Mouse (Mus musculus) retina, adult 2 months (tissue): ENCODE data around the gene Shisa7.
"Not testable (repeated sequence)": the region's sequence is repeated elsewhere in the genome, so short reads cannot be mapped to it uniquely, and the experiment has no call there.

Experiments
- DNase-seq: peaks from one replicate; pipeline ENCODE4 v3.0.0-alpha.2; 2012; ENCODE audit warnings: low read depth, low spot score

Shisa7 gene

DNA sequence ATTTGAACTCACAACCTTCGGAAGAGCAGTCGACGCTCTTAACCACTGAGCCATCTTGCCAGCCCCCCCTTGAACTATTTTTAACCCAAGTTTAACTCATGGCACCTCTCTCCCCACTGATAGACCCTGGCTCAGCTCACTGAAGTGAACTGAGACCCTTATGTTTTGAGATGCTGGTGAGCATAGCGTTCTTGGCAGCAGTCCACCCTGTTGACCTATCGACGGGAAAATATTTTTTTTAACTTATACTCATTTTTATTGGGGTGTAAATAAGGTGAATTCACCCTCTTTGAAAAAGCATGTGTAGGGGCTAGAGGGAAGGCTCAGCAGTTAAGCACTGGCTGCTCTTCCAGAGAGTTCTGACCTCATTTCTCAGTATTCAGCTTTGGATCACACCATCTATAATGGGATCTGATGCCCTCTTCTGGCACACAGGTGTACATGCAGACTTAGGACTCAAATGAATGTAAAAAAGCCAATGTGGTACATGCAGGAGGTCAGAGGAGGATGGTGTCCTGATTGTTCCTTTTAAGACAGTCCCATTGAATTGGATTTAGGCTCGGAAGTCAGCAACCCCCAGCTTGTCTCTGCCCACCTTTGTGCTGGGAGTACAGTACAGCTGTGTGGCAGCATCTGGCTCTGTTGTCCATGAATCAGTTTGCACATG is 48.6 kb downstream of the Shisa7 start:
- no peak for DNase-seq

DNA sequence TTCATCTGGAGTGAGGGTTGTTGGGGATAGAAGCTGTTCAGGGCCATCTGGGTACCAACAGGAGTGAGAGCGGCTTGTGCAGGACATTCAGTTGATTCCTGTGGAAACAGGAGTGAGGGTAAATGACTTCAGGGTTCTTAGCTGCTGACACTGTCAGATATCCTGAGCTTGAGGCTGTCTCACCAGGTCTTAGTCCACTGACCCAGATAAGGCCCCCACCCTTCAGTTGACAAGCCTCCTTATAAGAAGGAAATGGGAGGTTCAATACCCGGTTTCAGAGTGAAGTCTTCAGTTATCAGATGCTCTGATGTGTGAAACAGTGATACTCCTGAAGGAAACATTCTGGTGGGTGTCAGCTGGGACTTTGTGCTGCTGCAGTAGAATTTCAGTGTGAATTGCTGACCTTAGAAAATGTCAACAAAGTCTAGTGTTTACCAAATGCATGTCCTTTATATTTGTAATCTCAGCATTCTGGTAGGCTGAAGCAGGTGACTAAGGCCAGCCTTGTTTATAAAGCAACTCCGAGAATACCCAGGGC is 49.8 kb downstream of the Shisa7 start:
- DNase-seq, result no peak

DNA sequence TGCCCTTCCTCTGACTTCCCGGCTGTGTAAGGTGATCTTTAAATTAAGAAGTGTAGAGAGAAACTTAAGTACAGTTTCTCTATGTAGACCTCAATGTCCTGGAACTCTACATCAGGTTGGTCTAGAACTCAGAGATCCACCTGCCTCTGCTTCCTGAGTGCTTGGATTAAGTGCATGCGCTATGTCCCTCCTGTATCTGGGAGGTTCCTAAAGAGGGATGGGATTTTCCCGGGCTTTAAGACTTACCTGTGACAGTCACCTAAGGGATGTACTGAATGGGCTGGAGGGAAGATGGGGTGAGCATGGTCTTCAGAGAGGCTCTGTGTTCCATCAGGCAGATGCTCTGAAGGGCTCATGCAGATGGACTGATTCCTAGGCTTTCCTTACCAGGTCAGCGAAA is 50.8 kb downstream of the Shisa7 start:
- DNase-seq, result no peak

DNA sequence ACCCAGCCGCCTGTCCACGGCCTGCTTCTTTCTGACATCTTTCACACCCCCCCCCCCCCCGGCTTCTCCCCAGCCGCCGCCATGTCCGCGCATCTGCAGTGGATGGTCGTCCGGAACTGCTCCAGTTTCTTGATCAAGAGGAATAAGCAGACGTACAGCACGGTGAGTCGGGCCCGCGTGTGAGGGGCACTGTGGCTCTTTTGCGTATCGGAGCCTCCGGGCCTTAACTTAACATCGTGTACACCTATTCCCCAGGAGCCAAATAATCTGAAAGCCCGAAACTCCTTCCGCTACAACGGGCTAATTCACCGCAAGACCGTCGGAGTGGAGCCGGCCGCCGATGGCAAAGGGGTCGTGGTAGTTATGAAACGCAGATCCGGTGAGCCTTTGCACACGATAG is 51.2 kb downstream of the Shisa7 start:
- not testable (repeated sequence) for DNase-seq

DNA sequence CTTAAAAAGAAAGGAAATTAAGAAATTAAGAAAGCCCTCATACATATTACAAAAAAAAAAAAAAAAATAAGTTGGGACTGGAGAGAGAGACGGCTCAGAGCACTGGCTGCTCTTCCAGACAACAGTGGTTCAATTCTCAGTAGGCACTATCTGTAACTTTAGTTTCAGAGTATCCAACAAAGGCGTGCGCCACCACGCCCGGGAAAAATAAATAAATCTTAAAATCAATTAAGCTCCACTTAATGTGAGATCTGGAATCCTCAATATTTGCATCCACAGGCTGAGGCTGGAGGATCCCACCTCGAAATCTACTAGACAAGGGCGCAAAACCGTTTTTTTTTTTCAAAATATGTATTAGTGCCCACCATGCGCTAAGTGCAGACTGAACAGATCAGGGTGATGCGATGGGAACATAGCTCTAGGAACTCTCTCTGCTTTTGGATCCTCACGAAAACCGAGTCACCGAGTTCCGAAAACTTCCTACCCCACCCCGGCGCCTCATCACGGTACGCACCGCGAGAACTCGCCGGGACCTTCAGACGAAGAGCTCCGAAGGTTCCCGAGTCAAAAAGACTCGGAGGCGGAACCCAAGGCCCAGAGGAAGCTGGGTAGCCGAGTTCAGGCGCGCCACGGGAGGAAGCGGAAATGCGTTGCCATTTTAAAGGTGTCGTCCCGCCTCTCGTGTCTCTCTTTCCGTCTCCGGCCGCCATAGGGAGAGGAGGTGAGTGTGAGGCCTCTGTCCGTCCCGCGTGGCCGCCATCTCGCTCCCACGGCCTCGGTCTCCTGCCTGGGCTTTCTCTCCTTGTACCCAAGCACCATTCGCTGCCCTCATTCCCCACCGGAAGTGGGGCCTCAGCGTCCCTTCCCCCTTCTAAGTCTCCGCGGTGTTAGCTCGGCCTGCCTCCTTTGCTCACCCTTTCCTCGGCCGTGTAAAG is 52.0 kb downstream of the Shisa7 start, which contains the start of gene Rpl28:
Rpl28 (plus strand) TSS at position 597 of the 935 bp plus-strand sequence.
- DNase-seq, result peak; percentile 91

DNA sequence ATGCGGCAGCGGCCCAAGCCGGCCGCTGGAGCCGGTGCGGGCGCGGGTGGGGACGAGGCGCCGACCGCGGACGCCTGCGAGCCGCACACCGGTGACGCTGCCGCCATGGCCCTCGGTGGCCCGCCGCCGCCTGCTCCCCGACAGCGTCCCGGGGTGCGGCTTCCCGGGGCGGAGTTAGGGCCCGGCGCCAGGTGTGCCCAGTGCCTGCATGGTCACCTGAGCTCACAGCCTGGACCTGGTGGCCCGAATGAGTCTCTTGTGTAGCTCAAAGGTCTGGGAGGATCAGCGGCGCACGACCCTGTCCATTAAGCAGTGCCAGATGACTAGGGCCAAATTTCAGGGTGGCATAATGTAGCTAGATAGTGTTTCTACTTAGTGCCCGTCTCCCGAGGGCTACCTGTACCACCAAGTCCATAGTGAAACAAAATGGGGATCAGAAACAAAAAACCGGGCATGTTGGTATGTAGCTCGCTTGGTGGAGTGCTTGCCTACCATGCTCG is 55.0 kb downstream of the Shisa7 start, which contains the start of gene Tmem238:
Tmem238 (minus strand) TSS at position 221 of the 500 bp plus-strand sequence.
- DNase-seq, result no peak

DNA sequence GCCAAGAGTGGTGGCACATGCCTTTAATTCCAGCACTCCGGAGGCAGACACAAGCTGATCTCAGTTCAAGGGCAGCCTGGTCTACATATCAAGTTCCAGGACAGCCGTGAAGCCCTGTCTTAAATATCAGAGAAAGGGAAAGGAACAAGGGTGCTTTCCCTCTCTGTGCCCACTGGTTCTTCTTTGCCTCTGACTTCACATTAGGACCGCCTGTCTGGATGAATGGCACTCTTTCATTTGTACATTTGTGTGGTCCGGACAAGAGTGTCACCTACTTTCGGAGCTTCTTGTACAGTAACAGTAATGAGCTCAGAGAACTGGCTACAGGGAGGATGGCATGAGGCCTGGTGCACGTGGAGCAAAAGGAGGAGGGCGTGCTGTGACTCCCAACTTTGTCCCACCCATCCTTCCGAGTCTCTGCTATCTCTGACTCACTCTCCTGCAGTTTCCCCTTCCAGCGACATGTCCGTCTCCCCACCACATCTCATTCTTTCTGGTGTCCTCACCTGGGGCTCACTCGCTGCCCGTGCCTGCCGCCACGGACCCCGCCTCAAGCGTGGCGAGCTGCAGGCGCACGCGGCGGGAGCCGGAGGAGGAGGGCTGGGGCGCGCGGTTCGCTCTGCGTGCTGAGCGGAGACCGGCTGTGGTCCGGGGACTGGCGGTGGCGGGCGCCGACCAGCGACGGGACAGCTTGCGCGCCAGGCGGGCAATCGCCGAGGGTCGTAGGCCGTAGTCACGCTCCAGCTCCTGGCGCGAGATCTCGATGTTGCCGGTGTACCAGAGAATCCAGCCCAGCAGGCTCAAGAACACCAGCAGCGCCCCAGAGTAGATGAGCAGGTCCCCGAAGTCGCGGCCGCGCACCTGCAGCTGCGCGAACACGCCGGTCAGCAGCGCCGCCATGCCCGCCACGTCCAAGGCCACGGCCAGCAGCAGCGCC is 55.7 kb downstream of the Shisa7 start:
- DNase-seq, result no peak

DNA sequence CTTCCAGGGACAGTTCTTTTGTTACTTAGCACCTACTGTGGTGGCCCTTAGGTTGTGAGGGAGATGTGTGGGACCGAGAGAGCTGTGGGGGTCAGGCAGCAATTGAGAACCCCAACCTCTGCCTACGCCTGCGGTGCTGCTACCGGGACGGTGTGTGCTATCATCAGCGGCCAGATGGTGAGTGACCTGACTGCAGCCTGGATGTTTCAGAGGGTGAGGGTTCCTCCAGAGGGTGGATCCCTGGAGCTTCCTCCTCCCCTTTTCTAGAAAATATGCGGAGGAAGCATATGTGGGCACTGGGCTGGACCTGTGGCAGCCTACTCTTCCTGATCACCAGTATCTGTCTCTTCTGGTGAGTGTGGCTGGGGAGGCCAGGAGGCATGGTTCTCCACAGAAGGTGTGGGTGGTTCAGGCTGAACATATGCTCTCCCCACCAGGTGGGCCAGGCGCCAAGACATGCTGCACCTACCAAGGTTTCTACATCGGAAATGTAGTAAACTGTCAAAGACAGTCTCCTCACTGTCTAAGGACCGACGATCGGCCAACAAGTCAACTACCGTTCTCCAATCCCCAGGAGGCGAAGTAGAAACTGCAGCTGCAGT is 60.7 kb downstream of the Shisa7 start:
- no peak for DNase-seq

DNA sequence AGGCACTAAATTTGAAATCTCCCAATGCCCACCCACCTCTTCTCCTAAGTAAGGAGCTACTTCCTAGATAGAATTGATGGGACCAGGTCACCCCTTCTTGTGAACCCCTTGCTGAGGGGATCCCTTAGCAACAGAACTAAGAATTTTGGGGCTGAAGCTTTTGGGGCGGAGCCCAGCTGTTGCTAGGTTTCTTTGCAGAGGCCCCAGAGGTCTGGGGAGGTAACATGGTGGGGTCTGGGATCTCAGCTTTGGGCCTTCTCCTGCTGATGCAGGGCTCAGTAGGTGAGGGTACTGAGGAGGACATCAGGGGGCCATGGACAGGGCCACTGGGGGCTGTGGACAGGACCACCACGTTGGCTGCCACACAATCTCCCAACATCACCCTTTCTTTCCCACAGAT is 61.7 kb downstream of the Shisa7 start, which contains the start of the genes Il11 and Tmem190:
Il11 (minus strand) TSS at position 101 of the 400 bp plus-strand sequence.
Tmem190 (plus strand) TSS at position 179 of the 400 bp plus-strand sequence.
- no peak for DNase-seq

DNA sequence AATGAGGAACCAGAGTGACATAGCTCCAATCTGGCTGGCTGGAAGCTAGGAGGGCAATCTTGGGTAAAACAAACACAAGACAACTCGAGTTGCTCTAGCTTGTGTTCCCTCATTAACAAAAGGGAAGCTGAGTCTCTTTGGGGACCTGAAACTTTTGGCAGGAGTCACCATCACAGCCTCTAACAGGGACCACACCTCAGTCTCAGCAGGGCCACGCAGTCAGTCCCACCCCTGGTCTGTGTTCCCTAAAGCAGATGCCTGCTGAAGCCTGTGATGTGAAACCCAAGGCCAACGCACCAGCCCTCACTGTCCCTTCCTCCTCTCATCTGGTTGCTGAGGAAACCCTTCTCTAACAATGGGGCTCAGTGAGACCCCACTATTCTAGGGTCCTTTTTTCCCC is 62.4 kb downstream of the Shisa7 start:
- DNase-seq, result no peak

DNA sequence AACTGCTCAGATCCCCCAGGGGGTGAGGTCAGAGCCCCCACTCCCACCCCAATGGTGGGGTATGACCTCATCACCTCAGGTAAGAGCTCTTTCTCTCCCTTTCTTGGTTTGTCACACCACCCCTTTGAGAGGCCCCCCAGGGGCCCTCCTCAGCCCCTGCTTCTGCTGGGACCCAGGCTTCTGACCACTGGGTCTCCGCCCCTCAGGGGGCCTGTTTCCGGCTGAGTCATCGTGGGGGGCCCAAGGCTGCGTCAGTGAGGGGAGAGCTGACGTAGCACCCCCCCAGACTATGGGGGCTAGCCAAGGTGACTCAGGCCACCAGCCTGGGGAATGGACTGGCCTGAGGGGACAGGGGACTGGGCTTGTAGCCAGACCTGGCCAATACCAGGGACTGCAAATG is 64.6 kb downstream of the Shisa7 start:
- DNase-seq, result no peak

DNA sequence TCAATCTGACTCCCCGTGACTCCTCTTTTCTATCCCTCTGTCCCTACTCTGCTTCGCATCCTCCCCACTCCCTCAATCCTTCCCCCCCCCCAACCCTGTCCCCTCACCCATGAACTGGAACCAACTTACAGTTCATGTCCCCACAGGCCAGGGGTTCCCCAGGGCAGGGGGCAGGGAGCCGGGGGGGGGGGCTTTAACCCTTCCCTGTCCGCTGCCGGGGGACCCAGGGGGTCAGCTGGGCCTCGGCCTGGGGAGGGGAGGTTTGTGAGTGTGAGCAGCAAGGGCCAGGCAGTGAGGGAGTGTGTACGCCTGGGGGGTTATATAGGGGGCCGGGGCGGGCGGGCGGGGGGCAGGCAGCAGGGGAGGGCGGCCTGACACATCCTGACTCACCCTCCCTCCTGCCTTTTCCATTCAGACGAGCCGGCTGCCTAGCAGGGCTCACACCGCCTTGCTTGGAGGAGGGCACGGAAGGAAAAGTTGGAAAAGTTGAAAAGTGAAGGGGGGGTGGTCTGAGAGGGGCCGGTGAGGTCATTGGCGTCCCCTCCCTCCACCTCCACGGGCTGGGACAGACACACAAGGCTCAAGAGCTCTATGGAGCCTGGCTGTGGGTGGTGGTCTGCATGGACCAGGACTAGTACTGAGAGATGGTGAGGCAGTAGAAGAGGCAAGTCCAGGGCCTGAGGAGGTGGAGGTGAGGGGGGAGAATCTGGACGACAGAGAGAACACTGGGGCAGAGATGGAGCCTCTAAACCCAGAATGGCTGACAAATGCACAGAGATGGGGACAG is 66.5 kb downstream of the Shisa7 start:
- no peak for DNase-seq

DNA sequence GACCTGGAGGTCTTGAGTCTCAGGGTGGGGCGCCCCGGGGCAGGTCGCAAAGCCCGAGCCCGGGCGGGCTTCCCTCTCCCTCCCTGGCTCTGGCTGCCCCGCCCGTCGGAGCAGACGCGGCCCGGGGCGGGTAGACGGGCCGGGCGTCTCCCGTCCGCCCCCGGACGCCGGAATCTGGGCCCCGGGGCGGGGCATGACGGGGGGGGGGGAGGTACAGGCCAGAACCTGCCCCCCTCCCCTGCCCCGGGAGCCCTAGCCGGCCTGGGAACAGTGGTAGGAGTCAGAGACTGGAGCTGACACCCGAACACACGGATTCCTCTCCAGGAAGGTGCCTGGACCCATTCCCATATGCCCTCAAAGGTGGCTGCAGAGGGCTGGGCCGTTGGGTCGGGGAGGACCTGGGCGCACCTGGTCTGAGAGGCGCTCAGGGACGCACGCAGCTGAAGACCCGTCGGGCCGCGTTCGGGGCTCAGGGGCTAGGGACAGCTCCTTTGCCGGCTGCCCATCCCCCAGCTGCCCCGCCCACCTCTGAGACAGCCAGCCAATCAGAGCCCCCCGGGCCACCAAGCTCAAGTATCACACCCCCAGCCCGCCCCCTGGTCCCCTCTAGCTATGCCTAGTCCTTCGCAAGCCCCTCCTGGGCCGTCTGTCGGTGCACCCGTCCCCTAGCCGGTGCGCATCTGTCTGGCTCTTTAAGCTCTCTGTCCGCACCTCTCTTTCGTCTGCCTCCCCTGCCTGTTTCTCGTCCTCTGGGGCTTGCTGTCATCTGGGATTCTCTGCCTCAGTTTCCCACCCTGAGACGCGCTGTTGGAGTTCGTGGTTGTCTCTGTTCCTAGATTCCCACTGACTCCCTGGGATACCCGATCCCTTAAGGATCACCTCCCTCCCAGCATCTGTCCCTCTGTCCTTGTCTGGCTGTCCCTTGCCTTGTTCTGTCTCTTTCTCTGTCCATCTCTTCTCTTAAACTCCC is 67.3 kb downstream of the Shisa7 start:
- no peak for DNase-seq

DNA sequence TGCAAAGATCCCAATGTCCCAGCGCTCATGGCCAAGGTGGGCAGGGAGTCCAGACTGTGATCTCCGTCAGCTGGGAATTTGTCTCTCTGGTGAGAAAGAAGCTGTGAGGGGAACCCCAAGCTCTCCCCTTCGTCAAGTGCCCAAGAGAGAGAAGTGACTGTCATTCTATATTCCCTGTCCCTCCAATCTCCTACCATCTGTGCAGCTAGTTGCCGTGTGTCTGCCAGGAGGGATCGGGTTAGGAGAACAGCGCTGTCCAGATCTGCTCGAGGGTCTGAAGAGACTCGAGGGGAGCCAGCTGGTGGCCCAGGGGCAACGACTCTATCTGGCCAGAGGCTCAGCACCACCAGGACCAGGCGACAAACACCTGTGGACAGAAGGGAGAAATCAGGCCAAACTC is 68.4 kb downstream of the Shisa7 start:
- DNase-seq, result no peak
